Mouse (Mus musculus): ENCODE results near the gene Zfp442.
"Not testable (repeated sequence)": the region's sequence is repeated elsewhere in the genome, so short reads cannot be mapped to it uniquely, and the experiment has no call there.

Gene Zfp442

DNA sequence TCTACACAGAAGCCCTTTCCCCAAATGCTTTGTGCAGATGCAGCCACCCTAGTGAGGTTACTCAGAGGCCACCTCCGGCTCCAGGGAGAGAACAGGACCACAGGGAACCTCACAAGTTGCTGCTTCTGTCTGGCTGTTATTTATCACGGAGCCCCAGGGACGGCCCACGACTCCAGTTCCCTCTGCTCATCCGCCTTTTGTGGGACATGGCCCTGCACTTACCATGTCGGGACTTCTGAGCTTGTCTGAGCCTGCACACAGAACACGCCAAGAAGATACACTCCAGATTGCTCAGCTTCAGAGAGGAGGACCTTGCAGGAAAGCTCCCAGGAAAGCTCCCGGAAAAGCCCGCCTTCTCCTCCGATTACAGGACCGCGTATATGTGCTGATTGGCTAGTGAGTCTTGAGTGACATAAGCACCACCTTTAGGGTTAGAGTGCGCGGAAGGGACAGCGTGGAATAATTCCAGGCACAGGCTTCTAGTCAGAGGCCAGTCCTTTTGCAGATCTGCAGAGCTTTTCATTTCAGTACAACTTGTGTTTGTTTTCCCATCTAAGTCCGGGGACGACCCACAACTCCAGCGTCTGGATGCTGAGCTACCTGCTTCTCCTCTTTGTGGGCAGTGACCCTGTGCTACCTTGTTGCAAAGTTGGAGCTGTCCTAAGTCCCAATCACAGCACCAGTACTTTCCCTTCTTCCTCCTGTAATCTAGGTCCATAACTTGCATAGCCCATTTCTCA lies at the start of gene Zfp442:
Gene Zfp442, minus strand, starts transcription at position 307 of the 740 bp plus-strand sequence.
- DNase-seq = peak; percentile 98

DNA sequence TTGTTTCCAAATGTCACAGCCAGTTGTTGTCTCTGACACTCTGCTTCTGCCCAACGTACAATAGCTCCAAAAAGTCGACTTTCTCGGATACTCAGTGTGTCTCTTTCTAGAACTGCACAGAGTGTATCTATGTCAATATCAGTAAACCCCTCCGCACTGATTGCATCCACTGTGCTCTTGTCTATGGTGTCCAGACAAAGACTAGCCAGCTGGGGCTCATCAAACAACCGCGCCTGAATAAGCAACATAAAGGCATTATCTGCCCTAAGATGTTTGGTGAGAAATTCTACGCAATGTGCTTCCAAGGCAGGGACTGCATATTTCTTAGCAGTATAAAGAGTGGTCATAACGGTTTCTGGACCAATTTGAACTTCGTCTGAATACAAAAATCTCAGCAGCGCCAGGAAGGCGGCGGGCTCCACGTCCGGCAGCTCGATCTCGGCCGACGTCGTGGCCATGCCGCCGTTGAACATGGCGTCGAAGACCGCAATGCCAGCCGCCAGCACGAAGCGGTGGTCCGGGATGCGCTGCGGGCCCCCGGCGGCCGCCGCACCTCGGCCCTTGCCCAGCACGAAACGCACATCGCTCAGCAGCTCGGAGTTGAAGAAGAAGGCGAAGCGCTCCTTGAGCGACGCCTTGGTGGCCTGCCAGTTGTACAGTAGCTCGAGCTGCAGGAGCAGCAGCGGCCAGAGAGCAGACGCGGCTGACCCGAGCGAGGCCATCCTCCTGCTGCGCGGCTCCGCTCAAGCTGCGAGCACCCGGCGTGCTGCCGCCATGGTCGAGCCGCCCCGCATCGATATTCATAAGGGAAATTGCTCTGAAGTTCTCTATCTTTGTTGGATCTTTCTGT lies 49.1 kb upstream of the Zfp442 start:
- DNase-seq = not testable (repeated sequence)

DNA sequence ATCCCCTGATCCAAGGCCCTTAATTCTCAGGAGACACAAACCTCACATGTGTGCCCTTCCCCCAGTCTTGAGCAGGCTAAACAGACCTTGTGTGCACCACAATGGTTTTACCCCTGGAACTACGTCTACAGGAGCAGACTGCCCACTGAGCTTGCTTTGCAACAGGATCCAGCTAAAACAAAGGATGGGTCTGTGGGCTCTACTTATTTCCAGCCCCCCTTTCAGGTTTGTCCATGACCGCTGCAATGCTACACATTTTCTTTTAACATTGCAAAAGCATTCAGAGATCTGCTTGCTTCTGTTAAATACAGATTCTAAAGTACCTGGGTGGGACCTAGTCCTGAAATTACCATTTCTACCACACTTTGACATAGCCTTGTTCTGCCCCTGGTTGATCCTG lies 41.7 kb upstream of the Zfp442 start:
- no peak for DNase-seq

- peak; percentile 93 for DNase-seq
Observed at GRCm38 (mm10) chr2:150484939-150485778, 33.9 kb upstream of the Zfp442 start, which contains the start of gene Zfp345. Gene Zfp345, minus strand, starts transcription at chr2:150485091.

DNA sequence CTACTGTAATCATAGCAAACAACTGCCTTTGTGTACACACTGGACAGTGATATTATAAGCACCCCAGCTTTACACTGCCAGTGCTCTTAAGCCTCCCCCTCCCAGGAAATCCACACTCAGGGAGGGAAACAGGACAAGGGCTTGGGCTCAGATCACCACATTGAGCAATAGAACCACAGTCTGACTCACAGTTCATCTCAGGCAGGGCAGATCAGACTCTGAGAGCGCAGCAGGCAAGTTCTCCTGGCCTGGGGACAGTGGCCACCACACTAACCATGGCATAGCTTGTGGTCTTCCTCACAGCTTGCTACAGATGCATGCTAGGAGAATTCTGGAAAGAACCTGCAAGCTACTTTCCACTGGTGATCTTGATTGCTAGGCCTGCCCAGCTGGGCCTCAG lies 12.2 kb downstream of the Zfp442 start:
- peak; percentile 81 for DNase-seq

GRCm38 (mm10) chr2:150412146-150412545 lies 39.1 kb downstream of the Zfp442 start:
- not testable (repeated sequence) for DNase-seq

- DNase-seq = no peak
Observed at GRCm38 (mm10) chr2:150390198-150390597, 61.1 kb downstream of the Zfp442 start.

DNA sequence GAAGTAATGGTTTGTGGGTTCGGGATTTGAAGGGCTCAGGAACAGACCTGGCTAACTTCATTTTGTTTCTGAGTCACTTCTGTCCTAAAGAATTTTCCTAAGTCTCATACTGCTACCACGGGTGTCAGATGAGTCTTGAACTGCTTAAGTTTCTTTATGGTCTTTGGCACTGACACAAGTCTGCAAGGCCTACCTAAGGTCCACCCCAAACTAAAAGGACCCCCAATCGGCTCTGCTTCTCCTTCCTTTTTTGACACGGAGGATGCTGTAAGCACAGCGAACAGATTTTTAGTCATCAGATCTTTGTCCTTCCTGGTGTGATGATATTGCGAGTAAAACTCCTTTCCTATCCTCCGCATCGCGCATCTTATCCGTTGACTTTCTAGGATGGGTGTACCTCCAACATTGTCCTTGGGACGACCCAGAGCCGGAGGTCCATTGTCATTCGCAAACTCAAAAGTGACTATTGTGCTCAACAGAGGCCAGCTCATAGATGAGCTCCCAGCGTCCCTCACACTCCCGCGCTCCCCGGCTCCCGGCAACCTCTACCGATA lies 65.7 kb downstream of the Zfp442 start:
- peak; percentile 81 for DNase-seq

DNA sequence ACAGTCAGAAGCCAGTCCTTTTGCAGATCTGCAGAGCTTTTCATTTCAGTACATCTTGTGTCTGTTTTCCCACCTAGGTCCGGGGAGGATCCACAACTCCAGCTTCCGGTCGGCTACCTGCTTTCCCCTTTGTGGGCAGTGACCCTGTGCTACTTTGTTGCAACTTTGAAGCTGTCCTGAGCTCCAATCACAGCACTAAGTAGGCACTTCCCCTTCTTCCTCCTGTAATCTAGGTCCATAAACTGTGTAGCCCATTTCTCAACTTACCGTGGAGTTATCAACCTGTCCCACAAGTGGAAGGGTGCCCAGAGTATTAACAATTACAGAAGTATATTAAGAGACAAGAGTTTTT lies 88.4 kb downstream of the Zfp442 start:
- no peak for DNase-seq

DNA sequence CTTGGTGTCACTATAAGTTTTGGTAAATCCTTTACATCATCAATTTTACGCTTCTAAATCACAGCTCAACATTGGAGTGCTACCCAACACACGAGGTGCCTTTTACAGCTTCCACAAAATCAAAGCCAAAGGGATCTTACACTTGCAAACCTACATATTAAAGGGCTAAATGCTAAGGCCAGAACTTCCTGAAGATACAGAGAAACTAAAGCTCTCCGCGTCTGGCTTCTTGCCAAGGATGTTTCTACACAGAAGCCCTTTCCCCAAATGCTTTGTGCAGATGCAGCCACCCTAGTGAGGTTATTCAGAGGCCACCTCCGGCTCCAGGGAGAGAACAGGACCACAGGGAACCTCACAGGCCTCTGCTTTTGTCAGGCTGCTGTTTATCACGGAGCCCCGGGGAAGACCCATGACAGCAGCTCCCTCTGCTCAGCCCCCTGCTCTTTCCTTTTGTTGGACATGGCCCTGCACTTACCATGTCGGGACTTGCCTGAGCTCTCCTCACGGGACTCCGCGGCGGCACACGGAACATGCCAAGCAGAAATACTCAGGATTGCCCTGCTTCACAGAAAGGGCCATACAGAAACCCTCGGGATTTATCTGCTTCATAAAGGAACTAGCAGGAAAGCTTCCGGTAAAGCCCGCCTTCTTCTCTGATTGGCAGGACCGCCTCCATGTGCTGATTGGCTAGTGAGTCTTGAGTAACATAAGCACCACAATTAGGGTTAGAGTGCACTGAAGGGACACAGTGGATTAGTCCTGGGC lies 89.0 kb downstream of the Zfp442 start, which contains the start of gene 3300002I08Rik:
Gene 3300002I08Rik, minus strand, starts transcription at position 653 of the 765 bp plus-strand sequence.
- peak; percentile 99 for DNase-seq

All from heart, adult 11 months (tissue).